In the genomic region with DNA sequence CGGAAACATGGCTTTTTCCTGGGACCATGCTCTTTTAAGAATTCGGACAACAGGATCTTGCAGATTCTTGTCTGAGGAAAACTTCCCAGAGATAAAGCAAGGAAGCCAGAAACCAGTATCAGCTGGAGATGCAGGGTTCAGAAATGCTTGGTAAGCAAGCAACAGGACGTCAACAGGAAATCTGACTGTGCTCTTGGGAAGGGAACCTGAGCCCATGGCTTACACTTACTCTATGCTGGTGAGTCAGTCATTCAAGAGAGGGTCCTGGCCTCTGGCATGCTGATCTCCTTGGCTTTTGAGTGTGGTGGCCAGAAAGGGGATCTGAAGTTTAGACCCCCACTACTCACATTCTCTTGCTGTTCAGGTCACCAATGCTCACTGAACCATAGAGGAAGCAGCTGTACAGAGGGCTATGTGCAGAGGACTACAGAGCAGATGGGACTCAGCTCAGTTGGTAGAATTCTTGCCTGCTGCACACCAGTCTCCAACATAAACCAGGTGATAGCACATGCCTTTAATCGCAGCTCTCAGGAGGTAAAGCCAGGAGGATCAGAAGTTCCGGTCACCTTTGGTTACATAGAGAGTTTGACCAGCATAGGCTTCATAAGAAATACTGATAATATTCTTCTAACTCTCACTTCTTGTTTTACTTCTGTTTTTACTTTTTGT, we compare ENCODE assay signal across 24 mouse cellular contexts. TPM values are rescaled to one million over a fixed set of nuclear protein-coding genes. Genes with fewer than 3 reads are reported as not detected.
DNase-seq lines count a peak whose midpoint lies in the region; ATAC-seq and TF ChIP-seq lines count a peak whose summit lies in the region.
"Had no signal": no experiment of that assay in that cellular context is flagged by ENCODE, and none has a peak within 500 bp of the region (broad histone marks: within the 10 kb centered on the region; RNA-seq: fewer than 3 reads in every experiment).

No protein-coding gene starts in this region.

- H3K27me3 ChIP-seq in kidney, embryonic 14.5 days (ENCODE audit: control insufficient read depth, insufficient read depth, low read length) = no peaks in the 10 kb centered on the region
- no peaks in the 10 kb centered on the region for H3K27me3 ChIP-seq in spleen, adult 2 months (ENCODE audit: control insufficient read depth, insufficient read depth, low read length)
- no peaks in the 10 kb centered on the region for H3K27me3 ChIP-seq in liver, embryonic 13.5 days
- H3K27me3 ChIP-seq: midbrain, embryonic 13.5 days had no signal

- no peaks in the 10 kb centered on the region for H3K9me3 ChIP-seq in kidney, embryonic 14.5 days (ENCODE audit: control insufficient read depth, low read length)
- no peaks in the 10 kb centered on the region for H3K9me3 ChIP-seq in liver, embryonic 13.5 days (replicated peaks)
- H3K9me3 ChIP-seq: midbrain, embryonic 13.5 days had no signal

- no peak for DNase-seq in kidney, adult 9 months
- no peak for DNase-seq in spleen, adult 2 months (ENCODE audit: low read depth in 1 of 2, low spot score in 2 of 2)
- no peak for DNase-seq in spleen, postnatal 4 days (ENCODE audit: low spot score in 2 of 2)
- DNase-seq in liver, embryonic 13.5 days = no peak
- no peak for DNase-seq in cerebellum, postnatal 25 days
- DNase-seq: cerebellum, adult 2 months; gastrocnemius, postnatal 36 days; heart, postnatal 14 days; kidney, adult 18-20 months; left cerebral cortex, postnatal 4 days; lung, adult 18-20 months; thymus, adult 2 months had no signal

- no peaks in the 10 kb centered on the region for H3K36me3 ChIP-seq in kidney, embryonic 14.5 days (ENCODE audit: control insufficient read depth, insufficient read depth, low read length)
- H3K36me3 ChIP-seq in spleen, adult 2 months (ENCODE audit: control insufficient read depth, insufficient read depth, low read length) = no peaks in the 10 kb centered on the region
- H3K36me3 ChIP-seq in liver, embryonic 13.5 days = no peaks in the 10 kb centered on the region
- H3K36me3 ChIP-seq: midbrain, embryonic 13.5 days had no signal

- no peak for TF ChIP-seq POLR2A in spleen, adult 2 months (IDR thresholded peaks at IDR 0.05; ENCODE audit: low read depth, low read length)

- H3K4me3 ChIP-seq in kidney, embryonic 14.5 days (ENCODE audit: low read length) = no peak overlapping the region
- no peak overlapping the region for H3K4me3 ChIP-seq in spleen, adult 2 months (ENCODE audit: extremely low read depth, insufficient read depth, insufficient read length)
- H3K4me3 ChIP-seq in liver, embryonic 13.5 days (replicated peaks) = no peak overlapping the region
- H3K4me3 ChIP-seq: erythroblast, embryonic 14.5 days; layer of hippocampus, adult 2 months; midbrain, embryonic 13.5 days; myocyte had no signal

- H3K4me2 ChIP-seq in kidney, embryonic 14.5 days (replicated peaks; ENCODE audit: low read depth, low read length) = no peak overlapping the region
- H3K4me2 ChIP-seq in liver, embryonic 13.5 days = no peak overlapping the region
- H3K4me2 ChIP-seq: heart, embryonic 11.5 days; midbrain, embryonic 13.5 days had no signal

- H3K9ac ChIP-seq in kidney, embryonic 14.5 days (ENCODE audit: low read depth, low read length) = no peak overlapping the region
- H3K9ac ChIP-seq in liver, embryonic 13.5 days = no peak overlapping the region
- H3K9ac ChIP-seq: midbrain, embryonic 13.5 days had no signal

- TF ChIP-seq CTCF in spleen, adult 2 months (IDR thresholded peaks at IDR 0.05; ENCODE audit: extremely low read depth, insufficient read depth, insufficient read length, insufficient replicate concordance) = no peak

- peak; percentile 37; the same call in 1 of the 2 replicates for ATAC-seq in kidney, embryonic 14.5 days (ENCODE audit: low FRiP score, low TSS enrichment)
- ATAC-seq in liver, embryonic 13.5 days (ENCODE audit: low read depth) = no peak
- no peak for ATAC-seq in cerebellum, adult (ENCODE audit: insufficient number of reproducible peaks, low FRiP score, low TSS enrichment)
- ATAC-seq: CD4-positive, CD25-positive, alpha-beta regulatory T cell, adult 4 months; forebrain, embryonic 14.5 days; hindbrain, postnatal 0 days; midbrain, embryonic 13.5 days had no signal

- 70% methylated on average over 5 of the region's 5 CpGs for WGBS in kidney, embryonic 14.5 days
- WGBS in spleen, adult 2 months = 62% methylated on average over 5 of the region's 5 CpGs
- WGBS in liver, embryonic 13.5 days (ENCODE audit: insufficient replicate concordance) = 50% methylated on average over 5 of the region's 5 CpGs

- peaks cover 2% of the 10 kb centered on the region; the same call in 1 of the 2 replicates for H3K4me1 ChIP-seq in kidney, embryonic 14.5 days (ENCODE audit: control insufficient read depth, insufficient read depth, low read length)
- H3K4me1 ChIP-seq in spleen, adult 2 months (ENCODE audit: control insufficient read depth, insufficient read depth, insufficient read length) = peaks cover 42% of the 10 kb centered on the region
- no peaks in the 10 kb centered on the region for H3K4me1 ChIP-seq in liver, embryonic 13.5 days (replicated peaks)
- H3K4me1 ChIP-seq: midbrain, embryonic 13.5 days had no signal

- no peak overlapping the region for H3K27ac ChIP-seq in kidney, embryonic 14.5 days (ENCODE audit: low read depth, low read length)
- peak overlapping the region; percentile 62 for H3K27ac ChIP-seq in spleen, adult 2 months (ENCODE audit: insufficient read depth, low read length)
- H3K27ac ChIP-seq in liver, embryonic 13.5 days = peak overlapping the region; percentile 18; the same call in 1 of the 2 replicates
- H3K27ac ChIP-seq: hindbrain, postnatal 0 days; layer of hippocampus, adult 2 months; midbrain, embryonic 13.5 days had no signal

RNA-seq across cellular contexts. Expression of a gene that starts 3.1 kb away (rescaled TPM):
- polyA plus RNA-seq in kidney, embryonic 14.5 days (2014; fragmentation: Nextera tagmentation; extraction: Ambion mirVana) = 0.14 and 0.31 TPM in 2 replicates
- 69.2 and 69.9 TPM in 2 replicates for polyA plus RNA-seq in spleen, adult 2 months (2012; rRNA removed)
- 1.3 and 1.8 TPM in 2 replicates for polyA plus RNA-seq in liver, embryonic 13.5 days (2015; fragmentation: Nextera tagmentation; extraction: Ambion mirVana)
- polyA plus RNA-seq: erythroblast, embryonic 14.5 days had no signal

RNA-seq across cellular contexts. Expression of a gene that starts 11.5 kb away (rescaled TPM):
- 25.4 and 25.7 TPM in 2 replicates for polyA plus RNA-seq in kidney, embryonic 14.5 days (2014; fragmentation: Nextera tagmentation; extraction: Ambion mirVana)
- 8.3 and 8.6 TPM in 2 replicates for polyA plus RNA-seq in spleen, adult 2 months (2012; rRNA removed)
- 9.3 and 9.9 TPM in 2 replicates for polyA plus RNA-seq in liver, embryonic 13.5 days (2015; fragmentation: Nextera tagmentation; extraction: Ambion mirVana)
- polyA plus RNA-seq: erythroblast, embryonic 14.5 days had no signal

RNA-seq across cellular contexts. Expression of a gene that starts 34.2 kb away (rescaled TPM):
- not detected in 2 replicates for polyA plus RNA-seq in kidney, embryonic 14.5 days (2014; fragmentation: Nextera tagmentation; extraction: Ambion mirVana)
- not detected in 2 replicates for polyA plus RNA-seq in spleen, adult 2 months (2012; rRNA removed)
- not detected in 2 replicates for polyA plus RNA-seq in liver, embryonic 13.5 days (2015; fragmentation: Nextera tagmentation; extraction: Ambion mirVana)
- polyA plus RNA-seq: CD4-positive, CD25-positive, alpha-beta regulatory T cell, adult 4 months; cerebellum, adult 2 months; cortical plate, adult 2 months; erythroblast, embryonic 14.5 days; myocyte; thymus, adult 2 months; urinary bladder, adult 2 months had no signal

Comparison
In these comparisons a context has a peak if more than half of its experiments do, and no peak if none do; other contexts are left out.
1. RNA of a gene that starts 3.1 kb away (polyA plus RNA-seq): 69.2 to 69.9 TPM in spleen, adult 2 months; 1.3 to 1.8 TPM in liver, embryonic 13.5 days and 0.14 to 0.31 TPM in kidney, embryonic 14.5 days; every median in the first group is over 10 times any median in the second.